Mouse (Mus musculus) spleen, adult 12 weeks (tissue): Measurements from ENCODE around the gene Plxnd1.

ENCODE experiments used
- DNase-seq: peaks from one replicate; pipeline ENCODE4 v3.0.0; 2022; ENCODE audit warnings: low spot score

Gene Plxnd1

DNA sequence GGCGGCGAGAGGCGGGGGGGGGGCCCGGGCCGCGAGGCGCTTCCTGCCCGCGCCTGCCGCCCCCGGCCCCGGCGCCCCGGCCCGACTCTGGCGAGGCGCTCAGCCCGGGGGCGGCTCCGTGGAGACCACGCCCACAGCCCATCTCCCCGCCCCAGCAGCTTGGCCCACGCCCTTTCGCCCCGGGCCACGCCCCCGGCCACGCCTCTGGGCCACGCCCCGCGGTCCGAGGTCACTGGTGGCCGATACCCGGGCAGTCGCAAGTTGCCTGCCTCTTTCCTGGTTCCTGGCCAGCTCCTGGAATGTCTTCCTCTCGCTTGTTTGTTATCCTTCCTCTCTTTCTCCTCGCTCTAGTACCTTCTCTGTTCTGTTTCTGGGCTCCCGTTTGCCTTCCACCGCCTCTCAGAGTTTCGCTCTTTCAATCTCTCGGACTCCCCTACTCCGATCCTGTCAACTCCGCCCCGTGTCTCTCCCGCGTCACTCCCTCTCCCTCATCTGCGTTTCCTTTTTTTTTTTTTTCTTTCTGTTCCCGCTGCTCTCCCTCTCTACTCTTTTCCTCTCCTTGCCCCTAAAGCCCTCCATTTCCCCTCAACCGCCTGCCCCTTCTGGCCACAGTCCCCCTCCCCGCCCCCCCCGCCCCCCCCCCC lies at the start of gene Plxnd1:
Gene Plxnd1 (minus strand): TSS at position 129 of the 644 bp plus-strand sequence.
- peak; percentile 77 for DNase-seq

GRCm38 (mm10) chr6:116044039-116044438 lies 49.2 kb upstream of the Plxnd1 start:
- no peak for DNase-seq

GRCm38 (mm10) chr6:116038222-116038621 lies 43.4 kb upstream of the Plxnd1 start:
- DNase-seq: no peak

DNA sequence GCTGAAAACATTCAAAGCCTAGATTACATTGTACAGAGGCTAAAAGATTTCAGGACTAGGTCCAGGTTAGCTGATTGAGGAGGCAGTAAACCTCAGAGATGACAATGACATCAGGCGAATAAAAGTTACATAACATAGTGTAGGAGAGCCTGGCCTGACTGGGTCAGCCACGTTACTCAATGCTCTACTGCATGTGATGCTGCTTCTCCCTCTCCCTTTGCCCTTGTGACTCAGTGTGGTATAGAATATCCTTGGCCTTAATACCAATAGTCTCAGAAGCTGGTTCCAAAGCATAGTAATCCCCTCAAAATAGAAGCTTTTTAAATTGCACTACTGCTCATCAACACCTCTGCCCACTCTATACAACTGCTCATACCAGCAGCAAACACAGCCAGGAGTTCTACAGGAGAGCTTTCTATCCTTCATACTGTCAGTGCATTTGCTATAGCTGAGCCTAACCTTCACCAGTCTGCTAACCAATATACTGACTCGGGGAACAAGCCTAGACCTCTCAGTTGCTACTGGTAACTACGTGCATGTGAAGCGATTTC lies 42.6 kb upstream of the Plxnd1 start:
- DNase-seq: no peak

- DNase-seq: no peak
Observed at GRCm38 (mm10) chr6:116036555-116036954, 41.8 kb upstream of the Plxnd1 start.

- no peak for DNase-seq
Observed at GRCm38 (mm10) chr6:116031052-116031451, 36.2 kb upstream of the Plxnd1 start.

DNA sequence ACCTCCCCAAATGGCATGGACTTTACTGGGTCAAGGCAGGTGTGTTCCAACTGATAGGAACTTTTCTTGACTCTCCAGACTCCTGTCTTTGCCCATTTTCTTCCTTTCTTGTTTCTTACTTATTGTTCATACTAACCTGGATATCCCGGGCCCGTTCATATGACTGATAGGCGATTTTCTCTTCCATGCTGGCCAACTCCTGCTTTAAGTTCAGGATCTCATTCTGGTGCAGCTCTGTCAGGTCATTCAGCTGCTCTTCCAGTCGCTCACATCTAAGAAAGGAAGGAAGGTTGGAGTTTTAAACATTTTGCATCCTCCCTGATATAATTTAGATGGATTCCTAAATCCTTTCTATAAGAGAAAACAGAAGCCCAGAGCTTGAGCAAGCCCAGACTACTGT lies 29.9 kb upstream of the Plxnd1 start:
- no peak for DNase-seq

DNA sequence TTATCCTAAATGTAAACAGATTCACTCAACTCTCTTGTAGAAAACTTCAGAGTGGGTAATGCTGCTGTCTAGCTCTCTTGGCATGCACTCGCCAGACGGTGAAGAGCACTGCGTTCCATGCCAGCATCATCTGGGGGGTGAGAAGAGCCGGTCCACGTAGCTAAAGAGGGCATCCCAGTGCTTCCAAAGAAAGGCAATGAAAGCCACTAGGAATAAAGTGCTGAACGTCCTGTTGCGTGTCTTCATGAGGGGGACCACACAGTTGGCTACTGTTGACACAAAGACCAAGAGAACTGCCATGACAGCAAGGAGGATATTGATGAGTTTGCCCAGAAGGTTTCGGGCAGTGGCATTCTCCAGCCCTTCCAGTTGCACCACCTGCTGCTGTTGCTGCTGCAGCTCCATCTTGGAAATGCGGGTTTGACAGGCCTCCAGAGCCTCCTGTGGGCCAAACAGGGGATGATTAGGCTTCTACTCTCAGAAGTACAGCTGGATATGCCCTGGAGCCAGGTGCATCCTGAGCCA lies 27.2 kb upstream of the Plxnd1 start:
- no peak for DNase-seq

DNA sequence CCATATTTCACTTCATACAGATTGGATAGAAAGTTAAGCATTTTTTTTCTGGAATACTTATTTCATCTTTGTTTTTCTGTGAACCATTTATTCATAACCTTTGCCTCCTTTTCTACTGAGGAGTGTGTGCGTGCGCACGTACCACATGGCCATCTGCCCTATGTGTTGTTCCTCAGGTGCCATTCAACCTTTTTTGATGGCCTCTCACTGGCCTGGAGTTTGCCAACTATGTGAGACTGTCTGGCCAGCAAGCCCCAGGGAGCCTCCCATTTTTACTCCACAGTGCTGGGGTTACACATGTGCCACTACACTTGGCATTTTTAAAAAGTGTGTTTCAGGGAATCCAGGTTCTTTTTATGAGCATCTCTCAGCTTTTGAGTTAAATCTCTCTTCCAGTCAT lies 21.1 kb upstream of the Plxnd1 start:
- DNase-seq: no peak

- DNase-seq: no peak
Observed at GRCm38 (mm10) chr6:116014111-116014510, 19.3 kb upstream of the Plxnd1 start.

- no peak for DNase-seq
Observed at GRCm38 (mm10) chr6:116013687-116014086, 18.9 kb upstream of the Plxnd1 start.

DNA sequence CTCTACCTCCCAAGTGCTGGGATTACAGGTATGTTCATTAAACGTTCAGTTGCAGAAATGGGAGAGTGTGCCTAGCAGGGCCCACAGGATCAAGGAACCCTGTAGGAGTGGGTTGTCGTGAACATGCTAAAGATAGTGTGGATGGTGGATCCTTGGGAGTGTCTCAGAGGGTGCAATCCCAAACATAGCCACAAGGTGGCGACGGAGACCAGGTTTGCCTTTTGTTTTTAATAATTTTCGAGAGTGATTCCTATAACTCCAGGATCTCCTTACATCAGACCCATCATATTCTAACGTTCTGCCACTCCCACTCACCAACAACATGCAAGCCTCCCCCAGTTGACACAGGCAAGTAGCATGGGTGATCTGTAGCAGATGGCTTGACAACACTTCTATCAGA lies 15.7 kb upstream of the Plxnd1 start:
- peak; percentile 53 for DNase-seq

DNA sequence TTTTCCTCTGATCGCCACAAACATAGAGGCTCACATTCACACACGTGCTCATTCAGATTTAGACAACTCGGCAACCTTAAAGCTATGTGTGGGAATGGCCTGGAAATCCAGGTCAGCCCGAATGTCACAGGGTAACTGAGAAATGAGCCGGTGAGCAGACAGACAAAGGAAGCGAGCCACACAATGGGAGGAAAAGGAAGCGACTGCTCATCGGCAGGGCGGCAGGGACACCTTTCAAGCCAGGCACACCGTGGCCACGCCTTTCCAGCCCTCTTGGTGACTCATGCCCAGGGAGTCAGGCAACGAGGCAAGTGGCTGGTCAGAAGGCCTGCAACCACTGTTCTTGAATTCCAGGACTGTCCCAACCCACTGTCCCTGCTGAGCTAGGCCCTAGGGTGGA lies 14.6 kb upstream of the Plxnd1 start:
- no peak for DNase-seq

DNA sequence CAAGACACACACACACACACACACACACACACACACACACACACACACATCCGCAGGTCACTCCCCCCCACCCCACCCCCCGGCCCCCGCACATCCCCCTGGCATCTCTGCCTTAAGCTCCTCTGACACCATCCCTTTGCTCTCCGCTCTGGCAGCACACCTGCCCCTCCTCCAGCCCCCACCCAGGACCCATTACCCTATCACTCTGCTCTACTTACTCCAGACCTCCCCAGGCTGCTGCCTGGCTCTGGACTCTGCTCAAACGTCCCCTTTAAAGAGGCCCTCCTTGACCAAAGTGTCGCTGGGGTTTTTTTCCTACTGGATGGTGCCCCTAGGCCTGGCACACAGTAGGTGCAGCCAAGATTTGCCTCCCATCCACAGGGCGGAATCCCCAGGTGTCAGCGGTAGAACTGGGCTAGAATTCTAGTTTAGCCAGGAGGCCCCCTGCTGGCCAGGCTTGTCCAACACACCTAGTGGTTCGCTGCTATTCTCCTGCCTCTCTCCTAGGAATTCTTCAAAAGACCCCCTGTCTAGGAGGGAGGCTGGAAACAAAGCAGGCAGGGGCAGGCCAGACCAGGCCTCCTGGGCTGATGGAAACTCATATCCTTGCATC lies 12.9 kb upstream of the Plxnd1 start:
- peak; percentile 32 for DNase-seq

DNA sequence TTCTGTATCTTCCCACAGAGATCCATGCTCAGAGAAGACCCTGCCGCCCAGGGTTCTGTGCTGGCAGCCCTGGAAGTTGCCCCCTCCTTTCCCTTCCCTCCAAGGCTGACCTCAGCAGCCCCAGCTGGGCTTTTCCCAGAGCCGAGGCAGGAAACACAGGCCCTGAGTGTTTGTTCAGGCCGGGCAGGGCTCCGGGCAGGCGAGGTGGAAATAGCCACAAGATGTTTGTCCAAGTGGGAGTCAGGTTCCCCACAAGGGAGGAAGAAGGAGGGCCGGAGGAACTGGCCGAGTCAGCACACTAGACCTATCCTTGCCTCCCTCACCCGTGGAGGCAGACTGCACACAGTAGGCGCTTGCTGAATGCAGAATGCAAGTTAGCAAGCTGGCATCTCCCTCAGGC lies 11.9 kb upstream of the Plxnd1 start:
- DNase-seq: no peak

DNA sequence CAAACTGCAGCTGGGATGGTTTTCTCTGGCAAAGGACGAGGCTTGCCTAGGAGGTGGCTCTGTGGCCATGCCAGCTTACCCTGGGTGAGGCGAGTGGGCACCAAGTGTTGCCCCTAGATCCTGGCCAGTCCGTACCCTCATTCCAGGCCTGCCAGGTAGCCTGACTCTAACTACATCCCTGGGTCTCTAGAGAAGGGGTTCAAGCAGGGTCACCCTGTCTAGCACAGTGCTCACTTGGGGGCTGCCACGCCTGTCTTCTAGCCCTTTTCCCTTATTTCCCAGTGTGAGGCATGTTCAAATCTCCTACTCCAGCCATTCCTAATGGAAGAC lies 11.1 kb upstream of the Plxnd1 start:
- no peak for DNase-seq

GRCm38 (mm10) chr6:116005275-116005958 lies 10.6 kb upstream of the Plxnd1 start:
- no peak for DNase-seq

- no peak for DNase-seq
Observed at GRCm38 (mm10) chr6:116004716-116005115, 9.9 kb upstream of the Plxnd1 start.

- DNase-seq: no peak
Observed at GRCm38 (mm10) chr6:116004069-116004468, 9.3 kb upstream of the Plxnd1 start.

DNA sequence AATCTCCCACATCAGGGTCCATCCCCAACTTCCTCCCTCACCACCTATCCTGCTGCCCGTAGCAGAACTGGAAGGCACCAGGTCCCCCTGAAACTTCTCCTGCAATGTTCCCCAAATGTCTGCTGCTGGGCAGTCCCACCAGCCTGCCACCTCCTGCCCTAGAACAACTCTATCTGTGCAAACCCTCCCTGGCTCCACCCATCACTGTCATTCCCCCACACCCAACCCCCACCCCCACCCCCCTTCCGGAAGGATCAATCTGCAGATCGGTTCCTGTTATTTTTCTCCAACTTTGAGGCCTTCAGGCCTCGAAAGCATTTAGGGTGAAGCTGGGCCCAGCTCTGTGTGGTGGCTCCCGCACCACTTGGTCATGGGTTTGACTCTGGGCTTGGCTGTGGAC lies 8.7 kb upstream of the Plxnd1 start:
- DNase-seq: no peak

GRCm38 (mm10) chr6:116002311-116003104 lies 7.7 kb upstream of the Plxnd1 start:
- DNase-seq: no peak

GRCm38 (mm10) chr6:116000851-116001250 lies 6.0 kb upstream of the Plxnd1 start:
- no peak for DNase-seq
